Mouse (Mus musculus) bone marrow, adult 2 months (tissue): Measurements from ENCODE around the gene Apof.

ENCODE experiments used
- CTCF ChIP-seq: fragments of 200-500 bp; IDR thresholded peaks from 2 replicates; pipeline ENCODE4 v1.5.1; 2011; ENCODE audit warnings: low read length, control low read depth; ENCODE audit not compliant: control insufficient read depth, insufficient read depth
- POLR2A ChIP-seq: fragments of 200-500 bp; IDR thresholded peaks from 2 replicates; pipeline ENCODE4 v1.6.1; 2011; ENCODE audit warnings: low read depth, mild to moderate bottlenecking, control low read depth, low read length, borderline replicate concordance; ENCODE audit not compliant: control insufficient read depth

DNA sequence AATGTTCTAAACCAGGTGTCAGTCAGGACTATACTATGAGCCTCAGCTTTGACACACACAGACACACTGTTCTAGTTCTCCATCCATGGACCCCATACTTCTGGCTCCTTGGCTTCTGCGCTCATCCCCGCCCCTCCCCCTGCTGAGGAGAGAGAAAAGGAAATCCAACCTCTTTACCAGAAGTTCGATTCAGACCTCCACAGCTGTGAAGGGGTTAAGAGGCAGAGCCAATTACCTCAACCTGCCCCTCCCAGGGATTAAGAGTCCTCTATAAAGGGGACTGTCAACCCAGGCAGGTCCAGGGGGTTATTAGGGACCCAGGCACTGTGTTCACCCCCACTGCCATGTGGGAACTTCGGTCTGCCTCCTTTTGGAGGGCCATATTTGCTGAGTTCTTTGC, 42.9 kb upstream of the Apof start, which contains the start of gene Mip:
- no peak for TF ChIP-seq CTCF
- TF ChIP-seq POLR2A = no peak
